ENCODE assay signal across 25 mouse cellular contexts in the genomic region with DNA sequence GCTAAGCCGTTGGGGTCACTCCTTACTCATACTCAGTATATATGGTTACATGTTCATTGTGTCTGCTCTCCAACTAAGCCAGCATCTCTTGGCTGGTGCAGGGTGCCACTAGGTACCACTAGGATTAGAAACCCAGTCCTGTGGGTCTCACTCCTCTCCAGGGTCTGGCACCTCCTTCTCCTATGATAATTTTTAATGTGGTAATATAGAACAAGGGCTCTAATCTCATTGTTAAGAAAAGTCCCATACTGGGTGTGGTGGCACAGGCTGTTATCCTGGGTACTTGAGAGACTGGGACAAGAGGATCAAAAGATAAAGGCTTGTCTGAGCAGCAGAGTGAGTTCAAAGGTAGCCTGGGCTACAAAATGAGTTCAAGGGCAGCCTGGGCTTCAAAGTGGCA. TPM values are rescaled to one million over a fixed set of nuclear protein-coding genes. Genes with fewer than 3 reads are reported as not detected.
A peak's percentile ranks its signal among the peaks of the same experiment; 100 is the strongest.
DNase-seq lines count a peak whose midpoint lies in the region; ATAC-seq lines count a peak whose summit lies in the region.
"Had no signal": no experiment of that assay in that cellular context is flagged by ENCODE, and none has a peak within 500 bp of the region (broad histone marks: within the 10 kb centered on the region; RNA-seq: fewer than 3 reads in every experiment).

No protein-coding gene starts in this region.

- H3K9me3 ChIP-seq in forebrain, embryonic 10.5 days, result no peaks in the 10 kb centered on the region
- no peaks in the 10 kb centered on the region for H3K9me3 ChIP-seq in forebrain, embryonic 11.5 days (ENCODE audit: control insufficient read depth, low read length)
- no peaks in the 10 kb centered on the region for H3K9me3 ChIP-seq in hindbrain, embryonic 12.5 days (replicated peaks)
- H3K9me3 ChIP-seq in hindbrain, embryonic 11.5 days (ENCODE audit: control insufficient read depth, low read length), result no peaks in the 10 kb centered on the region
- no peaks in the 10 kb centered on the region for H3K9me3 ChIP-seq in liver, embryonic 13.5 days (replicated peaks)
- no peaks in the 10 kb centered on the region for H3K9me3 ChIP-seq in liver, embryonic 12.5 days (replicated peaks)
- H3K9me3 ChIP-seq in midbrain, embryonic 12.5 days, result no peaks in the 10 kb centered on the region
- no peaks in the 10 kb centered on the region for H3K9me3 ChIP-seq in midbrain, embryonic 11.5 days (ENCODE audit: control insufficient read depth, low read length)
- H3K9me3 ChIP-seq: embryonic facial prominence, embryonic 10.5 days; embryonic facial prominence, embryonic 12.5 days; forebrain, embryonic 13.5 days; forebrain, embryonic 15.5 days; G1E had no signal

- ATAC-seq in forebrain, embryonic 11.5 days (replicated peaks; ENCODE audit: low FRiP score), result no peak
- ATAC-seq in hindbrain, embryonic 12.5 days (ENCODE audit: low FRiP score), result no peak
- no peak for ATAC-seq in hindbrain, embryonic 11.5 days (ENCODE audit: low FRiP score)
- ATAC-seq in liver, embryonic 13.5 days (ENCODE audit: low read depth), result 0 out of 2 replicates have a peak, but pooled peaks have one; percentile 20
- ATAC-seq in liver, embryonic 12.5 days, result no peak
- ATAC-seq in midbrain, embryonic 12.5 days (ENCODE audit: low FRiP score, low read depth), result no peak
- ATAC-seq in midbrain, embryonic 11.5 days (ENCODE audit: low FRiP score), result no peak
- ATAC-seq: activated CD4-positive, CD25-positive, alpha-beta regulatory T cell, adult 4 months; CD4-positive, CD25-positive, alpha-beta regulatory T cell, adult 4 months; forebrain, embryonic 13.5 days; forebrain, embryonic 15.5 days; Patski had no signal

- no peak overlapping the region for H3K4me3 ChIP-seq in forebrain, embryonic 10.5 days
- no peak overlapping the region for H3K4me3 ChIP-seq in forebrain, embryonic 11.5 days (ENCODE audit: low read depth, low read length)
- H3K4me3 ChIP-seq in hindbrain, embryonic 12.5 days, result no peak overlapping the region
- no peak overlapping the region for H3K4me3 ChIP-seq in hindbrain, embryonic 11.5 days (ENCODE audit: low read depth, low read length)
- H3K4me3 ChIP-seq in liver, embryonic 13.5 days (replicated peaks), result no peak overlapping the region
- no peak overlapping the region for H3K4me3 ChIP-seq in liver, embryonic 12.5 days
- H3K4me3 ChIP-seq in midbrain, embryonic 12.5 days, result no peak overlapping the region
- H3K4me3 ChIP-seq in midbrain, embryonic 11.5 days (ENCODE audit: low read depth, low read length), result no peak overlapping the region
- H3K4me3 ChIP-seq: embryonic facial prominence, embryonic 10.5 days; embryonic facial prominence, embryonic 12.5 days; forebrain, embryonic 13.5 days; forebrain, embryonic 15.5 days had no signal

- peak overlapping the region; percentile 45; the same call in 1 of the 2 replicates for H3K27ac ChIP-seq in forebrain, embryonic 10.5 days
- no peak overlapping the region for H3K27ac ChIP-seq in forebrain, embryonic 11.5 days (ENCODE audit: low read depth, low read length)
- 0 out of 2 replicates have a peak overlapping the region, but pooled peaks have one; percentile 8 for H3K27ac ChIP-seq in hindbrain, embryonic 12.5 days
- H3K27ac ChIP-seq in hindbrain, embryonic 11.5 days (ENCODE audit: low read depth, low read length), result no peak overlapping the region
- H3K27ac ChIP-seq in liver, embryonic 13.5 days, result no peak overlapping the region
- no peak overlapping the region for H3K27ac ChIP-seq in liver, embryonic 12.5 days
- H3K27ac ChIP-seq in midbrain, embryonic 12.5 days (replicated peaks), result 0 out of 2 replicates have a peak overlapping the region, but pooled peaks have one; percentile 5
- H3K27ac ChIP-seq in midbrain, embryonic 11.5 days (ENCODE audit: low read depth, low read length), result no peak overlapping the region
- H3K27ac ChIP-seq: embryonic facial prominence, embryonic 12.5 days; forebrain, embryonic 13.5 days; forebrain, embryonic 15.5 days had no signal

- H3K36me3 ChIP-seq in forebrain, embryonic 10.5 days (replicated peaks), result no peaks in the 10 kb centered on the region
- H3K36me3 ChIP-seq in forebrain, embryonic 11.5 days (ENCODE audit: control insufficient read depth, insufficient read depth, low read length), result no peaks in the 10 kb centered on the region
- H3K36me3 ChIP-seq in hindbrain, embryonic 12.5 days, result no peaks in the 10 kb centered on the region
- no peaks in the 10 kb centered on the region for H3K36me3 ChIP-seq in hindbrain, embryonic 11.5 days (ENCODE audit: control insufficient read depth, insufficient read depth, low read length)
- H3K36me3 ChIP-seq in liver, embryonic 13.5 days, result no peaks in the 10 kb centered on the region
- no peaks in the 10 kb centered on the region for H3K36me3 ChIP-seq in liver, embryonic 12.5 days
- no peaks in the 10 kb centered on the region for H3K36me3 ChIP-seq in midbrain, embryonic 12.5 days
- H3K36me3 ChIP-seq in midbrain, embryonic 11.5 days (ENCODE audit: control insufficient read depth, insufficient read depth, low read length), result no peaks in the 10 kb centered on the region
- H3K36me3 ChIP-seq: embryonic facial prominence, embryonic 10.5 days; embryonic facial prominence, embryonic 12.5 days; forebrain, embryonic 15.5 days; G1E had no signal

- H3K9ac ChIP-seq in forebrain, embryonic 11.5 days (ENCODE audit: low read length), result no peak overlapping the region
- no peak overlapping the region for H3K9ac ChIP-seq in hindbrain, embryonic 12.5 days
- H3K9ac ChIP-seq in hindbrain, embryonic 11.5 days (ENCODE audit: low read depth, low read length), result no peak overlapping the region
- no peak overlapping the region for H3K9ac ChIP-seq in liver, embryonic 13.5 days
- H3K9ac ChIP-seq in liver, embryonic 12.5 days, result no peak overlapping the region
- H3K9ac ChIP-seq in midbrain, embryonic 12.5 days (replicated peaks), result no peak overlapping the region
- no peak overlapping the region for H3K9ac ChIP-seq in midbrain, embryonic 11.5 days (ENCODE audit: low read length)
- H3K9ac ChIP-seq: embryonic facial prominence, embryonic 12.5 days; forebrain, embryonic 13.5 days; forebrain, embryonic 15.5 days had no signal

- H3K27me3 ChIP-seq in forebrain, embryonic 10.5 days (ENCODE audit: poor library complexity, severe bottlenecking), result no peaks in the 10 kb centered on the region
- no peaks in the 10 kb centered on the region for H3K27me3 ChIP-seq in forebrain, embryonic 11.5 days (ENCODE audit: control insufficient read depth, insufficient read depth, low read length)
- H3K27me3 ChIP-seq in hindbrain, embryonic 12.5 days, result no peaks in the 10 kb centered on the region
- H3K27me3 ChIP-seq in hindbrain, embryonic 11.5 days (ENCODE audit: control insufficient read depth, insufficient read depth, low read length), result no peaks in the 10 kb centered on the region
- no peaks in the 10 kb centered on the region for H3K27me3 ChIP-seq in liver, embryonic 13.5 days
- no peaks in the 10 kb centered on the region for H3K27me3 ChIP-seq in liver, embryonic 12.5 days (replicated peaks)
- no peaks in the 10 kb centered on the region for H3K27me3 ChIP-seq in midbrain, embryonic 12.5 days
- H3K27me3 ChIP-seq in midbrain, embryonic 11.5 days (ENCODE audit: control insufficient read depth, insufficient read depth, low read length), result no peaks in the 10 kb centered on the region
- H3K27me3 ChIP-seq: CH12.LX; embryonic facial prominence, embryonic 12.5 days; forebrain, embryonic 13.5 days; forebrain, embryonic 15.5 days; Patski had no signal

- no peak overlapping the region for H3K4me2 ChIP-seq in forebrain, embryonic 11.5 days (ENCODE audit: low read depth, low read length, severe bottlenecking)
- H3K4me2 ChIP-seq in hindbrain, embryonic 12.5 days (replicated peaks), result no peak overlapping the region
- no peak overlapping the region for H3K4me2 ChIP-seq in hindbrain, embryonic 11.5 days (replicated peaks; ENCODE audit: low read depth, low read length)
- no peak overlapping the region for H3K4me2 ChIP-seq in liver, embryonic 13.5 days
- no peak overlapping the region for H3K4me2 ChIP-seq in liver, embryonic 12.5 days
- H3K4me2 ChIP-seq in midbrain, embryonic 12.5 days (replicated peaks), result no peak overlapping the region
- H3K4me2 ChIP-seq in midbrain, embryonic 11.5 days, result no peak overlapping the region
- H3K4me2 ChIP-seq: embryonic facial prominence, embryonic 12.5 days; forebrain, embryonic 13.5 days; forebrain, embryonic 15.5 days had no signal

- DNase-seq in forebrain, embryonic 10.5 days (ENCODE audit: extremely low spot score, low spot score), result no peak
- no peak for DNase-seq in forebrain, embryonic 11.5 days (ENCODE audit: low spot score)
- DNase-seq in hindbrain, embryonic 11.5 days (ENCODE audit: low spot score), result no peak
- DNase-seq in liver, embryonic 13.5 days, result no peak
- no peak for DNase-seq in midbrain, embryonic 11.5 days (ENCODE audit: low spot score, missing footprints)
- DNase-seq: adrenal gland, adult 8-10 months; adrenal gland, postnatal 14 days; adrenal gland, postnatal 36 days; B cell, adult 2 months; cerebellum, adult 11-12 months; cerebellum, adult 2 months; cerebellum, postnatal 10 days; cerebellum, postnatal 25 days had no signal

- peaks cover 22% of the 10 kb centered on the region for H3K4me1 ChIP-seq in forebrain, embryonic 10.5 days
- H3K4me1 ChIP-seq in forebrain, embryonic 11.5 days (replicated peaks; ENCODE audit: control insufficient read depth, insufficient read depth, low read length), result 0 out of 2 replicates have a peak, but pooled peaks cover 3% of the 10 kb centered on the region
- no peaks in the 10 kb centered on the region for H3K4me1 ChIP-seq in hindbrain, embryonic 12.5 days
- H3K4me1 ChIP-seq in hindbrain, embryonic 11.5 days (replicated peaks; ENCODE audit: control insufficient read depth, insufficient read depth, low read length), result no peaks in the 10 kb centered on the region
- peaks cover 2% of the 10 kb centered on the region for H3K4me1 ChIP-seq in liver, embryonic 13.5 days (replicated peaks)
- no peaks in the 10 kb centered on the region for H3K4me1 ChIP-seq in liver, embryonic 12.5 days
- H3K4me1 ChIP-seq in midbrain, embryonic 12.5 days, result 0 out of 2 replicates have a peak, but pooled peaks cover 5% of the 10 kb centered on the region
- H3K4me1 ChIP-seq in midbrain, embryonic 11.5 days (ENCODE audit: control insufficient read depth, insufficient read depth, low read length), result 0 out of 2 replicates have a peak, but pooled peaks cover 9% of the 10 kb centered on the region
- H3K4me1 ChIP-seq: embryonic facial prominence, embryonic 12.5 days; forebrain, embryonic 13.5 days; forebrain, embryonic 15.5 days had no signal

- WGBS in forebrain, embryonic 10.5 days, result 77% methylated on average over 1 of the region's 1 CpGs
- WGBS in forebrain, embryonic 11.5 days, result 70% methylated on average over 1 of the region's 1 CpGs
- 52% methylated on average over 1 of the region's 1 CpGs for WGBS in hindbrain, embryonic 12.5 days
- 78% methylated on average over 1 of the region's 1 CpGs for WGBS in hindbrain, embryonic 11.5 days
- 70% methylated on average over 1 of the region's 1 CpGs for WGBS in liver, embryonic 13.5 days (ENCODE audit: insufficient replicate concordance)
- 58% methylated on average over 1 of the region's 1 CpGs for WGBS in liver, embryonic 12.5 days (ENCODE audit: insufficient replicate concordance)
- WGBS in midbrain, embryonic 12.5 days, result 69% methylated on average over 1 of the region's 1 CpGs
- WGBS in midbrain, embryonic 11.5 days, result 46% methylated on average over 1 of the region's 1 CpGs

RNA-seq across cellular contexts. Expression of a gene that starts 47.3 kb away (rescaled TPM):
- polyA plus RNA-seq in forebrain, embryonic 10.5 days (2016; fragmentation: Nextera tagmentation; extraction: Ambion mirVana), result 3.0 and 3.4 TPM in 2 replicates
- polyA plus RNA-seq in forebrain, embryonic 11.5 days (2014; fragmentation: Nextera tagmentation; extraction: Ambion mirVana), result 4.5 and 4.6 TPM in 2 replicates
- polyA plus RNA-seq in hindbrain, embryonic 12.5 days (2016; fragmentation: Nextera tagmentation; extraction: Ambion mirVana), result 8.8 and 9.6 TPM in 2 replicates
- 4.8 and 5.5 TPM in 2 replicates for polyA plus RNA-seq in hindbrain, embryonic 11.5 days (2014; fragmentation: Nextera tagmentation; extraction: Ambion mirVana)
- polyA plus RNA-seq in liver, embryonic 13.5 days (2015; fragmentation: Nextera tagmentation; extraction: Ambion mirVana), result 3.8 and 4.0 TPM in 2 replicates
- polyA plus RNA-seq in liver, embryonic 12.5 days (2016; fragmentation: Nextera tagmentation; extraction: Ambion mirVana), result 5.5 and 5.6 TPM in 2 replicates
- polyA plus RNA-seq in midbrain, embryonic 12.5 days (2016; fragmentation: Nextera tagmentation; extraction: Ambion mirVana), result 7.5 and 7.7 TPM in 2 replicates
- 4.4 and 4.5 TPM in 2 replicates for polyA plus RNA-seq in midbrain, embryonic 11.5 days (2014; fragmentation: Nextera tagmentation; extraction: Ambion mirVana)

Comparison
In these comparisons a context has a peak if more than half of its experiments do, and no peak if none do; other contexts are left out.
1. H3K27ac ChIP-seq: peak in forebrain, embryonic 10.5 days (single experiment), hindbrain, embryonic 12.5 days (single experiment) and midbrain, embryonic 12.5 days (single experiment); none in forebrain, embryonic 11.5 days (single experiment), hindbrain, embryonic 11.5 days (single experiment), liver, embryonic 13.5 days (single experiment), liver, embryonic 12.5 days (single experiment) and midbrain, embryonic 11.5 days (single experiment).